Mouse (Mus musculus): ENCODE results near the gene Ift20.
"Not testable (repeated sequence)": the region's sequence is repeated elsewhere in the genome, so short reads cannot be mapped to it uniquely, and the experiment has no call there.

The Ift20 gene

DNA sequence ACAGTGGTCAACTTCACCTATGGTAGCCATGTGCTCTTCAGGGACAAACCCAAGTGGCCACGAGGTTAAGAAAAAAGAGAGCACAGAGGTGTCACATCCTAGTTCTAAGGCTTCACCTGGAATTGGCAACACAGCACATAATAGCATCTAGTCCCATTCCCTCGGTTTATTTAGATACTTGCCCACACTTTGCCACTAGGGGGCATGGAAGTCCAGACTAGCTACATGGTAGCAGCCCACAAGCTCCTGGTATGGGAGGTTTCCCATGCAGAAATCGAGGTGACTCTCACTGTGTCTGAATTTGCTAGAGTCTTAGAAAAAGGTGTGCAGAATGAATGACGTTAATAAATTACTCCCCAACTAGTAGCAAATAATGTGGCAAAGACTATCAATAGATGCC, 24.3 kb downstream of the Ift20 start:
- in situ Hi-C loops (cut with MboI, MseI): loop anchor here in 1 of 2 experiments (10.0 kb wide), 1 partner anchor 384 kb away; no protein-coding TSS in a partner anchor

DNA sequence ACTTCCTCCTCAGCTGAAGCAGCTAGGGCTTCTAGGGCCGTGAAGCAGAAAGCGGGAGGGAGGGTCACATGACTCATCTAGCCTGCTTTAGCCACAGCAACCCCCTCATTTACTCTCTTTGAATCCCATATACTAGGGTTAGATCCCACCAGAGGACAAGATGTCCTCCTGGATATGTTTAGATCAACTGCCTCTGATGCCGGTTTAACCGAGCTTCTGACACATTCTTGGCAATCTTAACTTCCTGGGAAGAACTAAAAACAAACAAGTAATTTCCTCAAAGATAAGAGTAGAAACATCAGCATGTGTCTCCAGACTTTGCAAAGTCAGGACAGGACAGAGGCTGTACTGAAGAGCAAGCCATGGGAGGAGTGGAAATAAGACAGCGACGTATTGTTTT, 30.6 kb downstream of the Ift20 start:
- in situ Hi-C loops (cut with MboI, MseI): loop anchor here in 1 of 2 experiments (10.0 kb wide), 1 partner anchor 378 kb away; no protein-coding TSS in a partner anchor

DNA sequence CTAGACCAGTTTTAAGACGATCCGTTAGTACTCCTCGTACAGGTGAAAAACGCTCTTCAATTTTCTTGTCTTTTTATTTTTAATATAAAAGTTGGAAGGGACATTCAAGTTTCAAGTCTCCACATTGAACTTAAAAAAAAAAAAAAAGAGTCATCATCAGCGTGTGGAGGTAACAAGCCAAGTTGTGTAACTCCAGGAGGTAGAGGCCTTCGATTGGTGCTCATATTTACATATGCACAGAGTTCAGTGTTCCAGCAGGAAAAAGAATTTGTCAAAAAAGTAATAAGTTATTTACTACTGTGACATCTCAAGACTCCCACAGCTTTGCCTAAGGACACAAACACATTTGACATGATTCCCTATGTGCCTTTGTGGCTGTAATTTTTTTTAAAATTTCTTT, 31.5 kb downstream of the Ift20 start:
- in situ Hi-C loops (cut with MboI, MseI): loop anchor here in 1 of 2 experiments (10.0 kb wide), 1 partner anchor 377 kb away; no protein-coding TSS in a partner anchor

DNA sequence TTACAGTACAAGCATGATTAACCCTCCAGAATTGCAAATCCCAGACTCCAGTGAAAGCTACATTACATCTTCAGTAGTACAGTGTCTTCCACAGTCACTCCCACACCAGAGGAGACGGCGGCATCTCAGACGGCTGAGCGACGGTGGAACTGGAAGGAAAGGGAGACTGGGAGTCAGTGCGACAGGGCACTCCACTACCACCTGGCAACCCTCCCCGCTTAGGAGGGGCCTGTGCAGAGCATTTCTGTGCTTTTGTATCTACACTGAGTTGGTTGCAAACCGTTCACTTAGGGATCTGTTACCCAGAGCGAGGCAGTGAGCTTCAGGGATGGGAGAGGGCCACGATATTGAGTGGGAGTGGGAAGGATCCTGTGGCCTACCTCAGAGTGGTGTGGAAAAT, 32.7 kb downstream of the Ift20 start:
- in situ Hi-C loops (cut with MboI, MseI): loop anchor here in 1 of 2 experiments (10.0 kb wide), 1 partner anchor 376 kb away; no protein-coding TSS in a partner anchor

DNA sequence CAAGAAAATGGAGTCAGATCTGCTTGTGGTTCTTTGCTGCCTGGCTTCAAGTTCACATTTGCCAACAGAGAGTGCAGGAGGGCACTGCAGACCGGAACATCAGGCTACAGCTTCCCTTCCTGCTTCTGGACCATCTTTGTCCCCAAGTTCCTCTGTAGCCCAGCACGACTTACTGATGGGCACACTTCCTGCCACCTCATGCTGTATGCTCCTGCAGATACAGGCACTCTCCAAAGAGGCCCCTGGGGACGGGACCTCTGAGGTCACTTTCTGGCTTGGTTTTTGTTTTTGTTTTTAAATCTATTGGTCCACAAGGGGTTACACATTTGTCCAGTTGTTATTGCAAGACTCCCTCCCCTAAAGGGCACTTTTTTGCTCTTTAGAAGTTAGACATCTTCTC, 33.6 kb downstream of the Ift20 start:
- in situ Hi-C loops (cut with MboI, MseI): loop anchor here in 1 of 2 experiments (10.0 kb wide), 1 partner anchor 375 kb away; no protein-coding TSS in a partner anchor

DNA sequence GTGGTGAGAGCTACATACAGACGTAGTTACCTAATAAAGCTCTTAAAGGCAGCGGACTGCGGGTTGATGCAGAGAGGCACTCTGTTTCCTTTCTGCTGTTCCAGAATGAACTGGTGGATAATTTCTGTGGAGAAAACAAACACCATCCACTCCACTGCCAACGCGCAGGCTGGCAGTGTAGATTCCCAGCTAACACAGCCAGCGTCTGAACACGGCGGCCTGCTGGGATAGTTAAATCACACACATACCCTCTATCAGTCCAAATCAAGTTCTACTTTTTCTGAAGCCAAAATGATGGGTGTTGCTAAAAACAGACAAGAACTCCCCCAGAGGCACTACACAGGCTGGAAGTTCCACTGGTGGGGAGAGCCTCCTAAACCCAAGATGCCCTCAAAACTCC, 35.3 kb downstream of the Ift20 start:
- in situ Hi-C loops (cut with MboI, MseI): no loop called here

DNA sequence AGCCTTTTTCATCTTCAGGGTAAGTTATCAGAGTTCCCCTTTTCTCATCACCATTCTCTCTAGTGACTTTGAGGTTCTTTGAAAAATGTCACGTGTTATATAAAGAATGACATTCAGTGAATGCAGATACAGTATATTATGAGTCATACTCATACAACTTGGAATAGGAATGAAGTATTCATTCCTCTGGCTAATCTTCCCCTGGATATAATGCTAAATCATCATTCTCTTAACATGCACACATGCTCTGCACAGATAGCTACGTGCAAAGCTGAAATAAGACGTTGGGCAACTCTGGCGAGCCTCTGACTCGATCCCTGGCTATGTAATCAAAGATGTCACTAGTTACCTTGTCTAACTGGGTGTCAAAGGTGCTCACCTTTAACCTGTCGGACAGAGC, 35.7 kb downstream of the Ift20 start:
- in situ Hi-C loops (cut with MboI, MseI): no loop called here

DNA sequence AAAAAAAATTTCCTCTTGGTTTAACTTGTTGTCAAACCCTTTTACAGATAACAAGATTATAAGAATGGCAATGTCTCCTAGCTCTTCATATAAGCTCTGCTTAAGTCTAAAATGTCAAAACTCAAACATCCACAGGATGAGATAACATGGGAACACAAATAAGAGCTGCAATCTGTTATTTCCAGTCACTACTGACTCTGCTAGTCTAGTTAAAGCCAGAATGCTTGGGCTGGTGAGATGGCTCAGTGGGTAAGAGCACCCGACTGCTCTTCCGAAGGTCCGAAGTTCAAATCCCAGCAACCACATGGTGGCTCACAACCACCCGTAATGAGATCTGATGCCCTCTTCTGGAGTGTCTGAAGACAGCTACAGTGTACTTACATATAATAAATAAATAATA, 37.9 kb downstream of the Ift20 start:
- in situ Hi-C loops (cut with MboI, MseI): not testable (repeated sequence)

DNA sequence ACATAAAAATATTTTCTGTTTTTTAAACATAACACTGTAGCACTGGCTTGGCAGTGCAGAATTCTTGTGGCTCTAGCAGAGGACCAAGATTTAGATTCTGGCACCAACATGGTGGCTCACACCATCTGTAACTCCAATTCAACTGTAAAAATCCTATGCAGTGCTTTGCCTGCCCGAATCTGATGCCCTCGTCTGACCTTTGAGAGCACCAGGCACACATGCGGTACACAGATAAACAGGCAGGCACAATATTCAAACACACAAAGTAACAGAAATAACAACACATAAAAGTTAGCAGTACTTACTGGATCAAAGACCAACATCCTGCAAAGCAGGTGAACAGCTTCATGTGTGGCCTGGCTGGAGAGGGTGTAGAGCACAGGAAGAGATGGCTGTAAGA, 38.4 kb downstream of the Ift20 start:
- in situ Hi-C loops (cut with MboI, MseI): no loop called here

DNA sequence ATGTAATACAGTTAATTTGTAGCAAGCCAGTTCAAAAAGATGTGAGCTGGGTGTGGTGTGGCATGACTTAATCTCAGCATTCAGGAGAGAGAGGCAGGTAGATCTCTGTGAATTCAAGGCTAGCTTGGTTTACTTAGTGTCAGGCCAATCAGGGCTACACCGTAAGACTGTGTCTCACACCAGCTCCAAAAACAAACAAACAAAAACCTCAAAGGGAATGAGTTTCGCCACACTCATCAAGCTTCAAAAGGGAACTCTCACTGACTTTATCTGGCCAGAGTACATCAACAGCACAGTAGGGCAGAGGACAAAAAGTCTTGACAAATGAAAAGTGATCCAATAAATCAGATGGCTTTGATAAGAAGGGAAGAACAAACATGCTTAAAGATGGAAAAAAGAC, 38.8 kb downstream of the Ift20 start:
- in situ Hi-C loops (cut with MboI, MseI): loop anchor here in 1 of 2 experiments (25.0 kb wide), 1 partner anchor 262 kb away; the partner anchor contains the start of gene Lyrm9

DNA sequence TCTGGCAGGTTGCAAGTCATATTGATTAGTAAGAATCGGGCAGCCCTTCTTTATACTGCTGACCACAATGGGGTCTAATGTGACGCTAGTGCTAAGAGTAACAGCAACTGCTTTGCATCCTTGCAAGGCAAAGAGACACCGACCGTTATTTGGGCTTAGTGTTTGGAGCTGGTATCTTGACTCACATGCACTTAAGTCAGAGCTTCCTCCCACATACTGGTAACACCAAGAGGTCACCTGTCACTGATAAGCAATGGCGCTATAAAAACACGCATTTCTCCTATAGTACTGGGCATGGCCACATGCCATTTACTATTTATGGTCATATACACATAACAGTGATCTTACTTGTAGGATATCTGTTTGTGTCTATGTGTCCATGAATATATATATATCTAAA, 46.7 kb downstream of the Ift20 start:
- in situ Hi-C loops (cut with MboI, MseI): loop anchor here (5.0 to 25.0 kb wide), 4 partner anchors 154 to 372 kb away; partner anchors contain the start of gene Lyrm9 (in 1 of the 2)

DNA sequence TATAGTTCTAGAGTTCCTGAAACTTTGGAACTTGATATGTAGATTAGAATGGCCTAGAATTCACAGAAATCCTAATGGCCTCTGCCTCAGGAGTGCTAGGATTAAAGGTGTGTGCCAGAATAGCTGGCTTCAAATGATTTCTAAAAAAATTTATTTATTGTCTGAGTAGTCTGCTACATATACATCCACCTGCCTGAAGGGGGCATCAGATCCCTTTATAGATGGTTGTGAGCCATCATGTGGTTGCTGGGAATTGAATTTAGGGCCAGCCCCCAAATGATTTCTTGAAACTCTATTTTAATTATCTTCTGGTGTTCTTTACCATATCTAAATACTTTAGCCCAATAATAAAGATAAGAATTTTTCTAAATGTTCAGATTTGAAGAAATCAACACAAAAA, 49.9 kb downstream of the Ift20 start:
- in situ Hi-C loops (cut with MboI, MseI): loop anchor here in 1 of 2 experiments (10.0 to 25.0 kb wide), 2 partner anchors 251 to 369 kb away; partner anchors contain the start of gene Lyrm9

DNA sequence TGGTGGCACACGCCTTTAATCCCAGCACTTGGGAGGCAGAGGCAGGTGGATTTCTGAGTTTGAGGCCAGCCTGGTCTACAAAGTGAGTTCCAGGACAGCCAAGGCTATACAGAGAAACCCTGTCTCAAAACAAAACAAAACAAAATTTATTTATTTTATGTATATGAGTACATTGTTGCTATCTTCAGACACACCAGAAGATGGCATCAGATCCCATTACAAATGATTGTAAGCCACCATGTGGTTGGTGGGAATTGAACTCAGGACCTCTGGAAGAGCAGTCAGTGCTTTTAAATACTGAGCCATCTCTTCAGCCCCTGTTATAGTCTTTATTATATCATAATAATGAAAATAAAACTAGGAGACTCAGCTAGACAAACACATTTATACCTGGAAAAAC, 51.5 kb downstream of the Ift20 start:
- in situ Hi-C loops (cut with MboI, MseI): loop anchor here in 1 of 2 experiments (10.0 to 25.0 kb wide), 2 partner anchors 250 to 367 kb away; partner anchors contain the start of gene Lyrm9

Data from T-helper 17 cell (primary cell).